Mouse (Mus musculus) common myeloid progenitor, adult 5-6 weeks (primary cell): ENCODE data around the gene Epn2. TPM values are rescaled to one million over a fixed set of nuclear protein-coding genes. Genes with fewer than 3 reads are reported as not detected.

ENCODE experiments used
- ATAC-seq: replicated peaks from 2 replicates; pipeline ENCODE4 v1.8.0; 2016; ENCODE audit warnings: low read depth, mild to moderate bottlenecking, moderate TSS enrichment, inconsistent platforms; ENCODE audit not compliant: poor library complexity, severe bottlenecking
- total RNA-seq: library from RNA; stranded (forward); fragments of 200-1000, 187-1606 nt; gene quantifications from 2 replicates; pipeline ENCODE4 v1.2.3, GENCODE M21; 2017

Gene Epn2
- total RNA-seq, 1 experiment from 2014 or later, result 2.1 TPM

DNA sequence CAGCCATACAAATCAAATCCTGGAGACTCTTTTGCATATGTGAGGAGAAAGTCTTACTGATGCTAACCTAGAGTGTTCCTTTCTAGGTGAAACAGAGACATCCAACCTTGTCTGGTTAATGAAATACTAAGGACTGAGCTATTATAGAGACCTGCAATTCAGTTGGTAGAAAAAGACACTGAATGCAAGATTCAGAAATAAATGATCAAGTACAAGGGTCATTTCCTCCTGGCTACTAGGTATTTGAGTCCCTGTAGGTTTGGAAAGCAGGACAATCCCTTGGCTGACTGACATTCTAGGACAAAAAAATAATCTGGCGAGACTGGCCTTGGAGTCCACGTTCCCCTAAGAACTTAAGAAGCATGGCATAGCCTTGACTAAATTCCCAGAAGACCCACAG, 33.9 kb downstream of the Epn2 start:
- ATAC-seq, result no peak

DNA sequence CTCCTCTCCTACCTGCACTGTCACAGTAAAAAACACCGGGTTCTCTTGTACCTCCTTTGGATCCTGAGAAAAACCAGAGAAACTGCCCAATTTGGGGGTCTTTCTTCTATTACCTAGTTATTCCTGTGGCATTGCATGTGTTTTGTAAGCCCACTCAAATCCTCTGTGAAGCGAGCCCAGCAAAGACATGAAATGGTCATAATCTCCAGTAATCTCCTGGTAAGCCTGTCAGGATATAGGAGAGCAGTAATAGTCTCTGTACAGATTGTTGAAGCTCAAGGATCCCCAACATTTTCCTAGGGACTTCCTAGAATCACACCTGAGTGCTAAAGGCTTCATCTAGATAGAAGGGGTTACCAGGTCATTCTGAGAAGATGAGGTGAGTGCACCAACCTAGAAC, 38.4 kb downstream of the Epn2 start:
- ATAC-seq, result no peak

DNA sequence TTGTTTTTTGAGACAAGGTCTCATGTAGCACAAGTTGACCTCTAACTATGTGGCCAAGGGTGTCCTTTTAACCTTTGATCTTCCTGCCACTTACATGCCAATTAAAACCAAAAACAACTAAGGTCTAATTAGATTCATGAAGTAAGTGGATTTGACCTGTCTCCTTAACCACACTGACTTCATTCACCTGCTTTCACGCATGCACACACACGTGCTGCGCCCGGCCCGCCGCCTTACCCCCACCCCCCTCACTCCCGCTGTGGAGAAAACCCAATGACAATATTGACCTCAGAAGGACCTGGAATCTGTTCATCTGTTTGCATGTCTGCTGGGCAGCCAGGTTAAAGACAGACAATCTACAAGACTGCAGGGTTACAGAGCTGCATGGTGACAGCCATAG, 38.8 kb downstream of the Epn2 start:
- ATAC-seq, result no peak

DNA sequence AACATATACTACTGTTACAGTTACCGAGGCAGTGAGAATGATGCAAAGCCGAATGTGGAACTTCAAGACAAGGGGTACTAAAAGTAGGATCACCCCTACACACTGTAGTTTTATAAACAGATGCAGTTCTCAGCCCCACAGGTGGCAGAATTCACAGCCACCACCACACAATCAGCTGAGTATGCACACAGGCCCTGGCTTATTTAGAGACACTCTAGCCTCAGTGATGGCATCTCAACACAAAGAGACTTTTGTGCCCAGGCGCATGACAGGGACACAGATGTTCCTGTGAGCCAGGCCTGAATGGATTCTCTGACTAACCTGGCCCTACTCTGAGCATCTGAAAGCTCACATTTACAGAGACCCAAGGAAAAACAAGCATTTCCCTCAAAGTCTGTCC, 42.1 kb downstream of the Epn2 start:
- no peak for ATAC-seq

DNA sequence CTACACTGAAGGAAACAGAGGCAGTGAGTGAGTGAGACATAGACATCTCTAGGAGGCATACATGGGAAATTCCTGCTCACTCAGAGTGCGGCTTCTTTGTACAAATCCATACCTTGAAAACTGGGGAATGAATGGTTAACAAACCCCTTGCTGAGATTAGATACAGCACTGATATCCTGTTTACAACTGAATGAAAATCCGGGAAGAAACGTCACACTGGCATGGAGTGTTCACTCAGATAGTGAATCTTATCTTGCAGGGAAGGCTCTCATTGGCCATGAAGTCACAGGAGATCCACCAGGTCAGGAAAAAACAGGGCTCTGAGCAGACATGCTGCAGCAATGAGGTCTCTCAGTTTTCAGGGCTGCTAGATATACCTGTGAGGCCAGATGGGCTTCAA, 42.5 kb downstream of the Epn2 start:
- no peak for ATAC-seq

DNA sequence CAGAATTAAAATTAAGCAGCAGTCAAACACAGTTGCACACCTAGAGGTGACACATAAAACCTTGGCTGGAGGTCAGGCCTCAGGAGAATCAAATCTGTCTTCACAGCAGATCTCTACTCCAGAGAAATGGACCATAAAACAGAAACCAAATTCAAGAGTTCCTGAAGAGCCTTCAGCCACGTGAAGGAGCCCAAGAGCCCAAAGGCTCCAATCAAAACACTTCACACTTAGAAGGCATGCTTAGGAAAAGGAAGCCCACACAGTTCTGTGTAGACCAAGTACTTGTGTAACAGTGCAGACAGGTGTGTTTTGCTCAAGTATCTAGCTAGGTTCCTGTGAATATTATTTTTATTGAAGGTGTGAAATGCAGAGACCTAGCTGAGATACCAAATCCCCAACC, 44.0 kb downstream of the Epn2 start:
- no peak for ATAC-seq

DNA sequence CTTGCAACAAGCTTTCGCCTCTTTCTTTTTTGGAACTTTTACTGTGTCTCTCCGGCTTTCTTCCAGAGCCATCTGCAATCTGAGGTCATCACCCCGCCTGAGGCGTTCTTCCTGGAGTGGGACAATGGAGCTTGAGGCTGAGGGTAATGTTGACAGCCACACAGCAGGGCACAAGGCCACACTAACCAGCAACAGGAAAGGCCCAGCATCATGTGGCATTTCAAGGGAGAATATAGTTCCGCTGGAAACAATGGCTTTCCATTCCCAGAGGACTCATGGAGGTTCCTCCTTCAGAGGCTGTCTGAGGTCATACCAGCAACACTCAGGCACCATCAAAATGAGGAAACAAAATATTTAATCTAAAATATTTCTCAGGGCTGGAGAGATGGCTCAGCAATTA, 45.9 kb downstream of the Epn2 start:
- no peak for ATAC-seq

DNA sequence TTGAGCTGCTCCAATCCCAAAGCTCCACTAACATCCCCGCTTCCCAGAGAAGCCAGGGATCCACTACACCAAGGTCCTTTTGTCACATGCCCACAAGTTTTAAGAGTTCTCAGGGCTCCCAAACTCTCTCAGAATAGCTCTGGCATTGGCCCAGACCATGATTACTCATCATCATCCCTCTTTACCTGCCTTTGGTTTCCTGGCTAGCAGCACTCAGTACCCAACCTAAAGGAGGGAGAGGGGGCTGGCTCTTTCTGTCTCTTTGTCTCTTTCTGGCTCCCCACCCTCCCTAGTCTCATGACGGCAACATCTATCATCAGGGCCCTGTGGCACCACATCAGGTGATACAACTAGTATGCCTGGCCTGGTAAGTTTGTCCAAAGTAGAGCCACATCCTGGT, 46.7 kb downstream of the Epn2 start:
- ATAC-seq, result no peak

DNA sequence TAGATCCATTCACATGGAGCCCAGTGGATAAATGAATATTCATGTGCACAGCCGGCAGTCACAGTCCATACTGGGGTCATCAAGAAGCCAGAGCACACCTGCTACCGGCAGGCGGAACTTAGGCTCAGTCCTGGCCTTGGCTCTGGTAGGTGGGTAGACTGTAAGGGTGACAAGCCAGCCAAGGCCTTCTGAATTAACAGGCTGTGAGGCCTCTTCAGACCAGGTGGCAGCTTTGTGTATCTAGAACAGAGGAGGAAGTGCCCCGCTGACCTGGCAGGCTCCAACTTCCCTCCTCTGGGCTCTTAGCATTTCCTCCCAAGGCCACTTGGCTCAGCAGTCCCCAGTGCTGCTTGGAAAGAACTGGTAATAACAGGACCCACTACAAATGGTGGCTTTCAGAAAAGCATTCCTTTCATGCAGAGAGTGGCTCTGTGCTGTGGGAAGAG, 50.2 kb downstream of the Epn2 start:
- peak; percentile 56; the same call in 1 of the 2 replicates for ATAC-seq

DNA sequence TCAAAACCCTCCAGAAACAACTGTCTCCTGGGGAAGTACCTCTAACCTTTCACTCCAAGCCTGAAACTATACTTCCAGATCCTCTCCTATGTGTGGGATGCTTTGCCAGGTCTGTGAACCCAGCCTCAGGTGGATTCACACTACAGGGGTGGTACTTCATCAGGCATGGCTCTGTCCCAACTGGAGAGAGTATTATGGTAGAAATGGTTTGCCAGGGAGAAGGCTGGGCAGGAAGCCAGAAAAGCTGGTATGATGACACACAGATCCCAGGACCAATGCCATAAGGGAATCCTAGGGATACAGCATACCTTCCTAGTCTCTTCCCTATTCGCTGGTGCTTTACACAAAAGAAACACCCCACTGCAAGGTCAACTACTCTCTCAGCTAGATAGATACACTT, 52.6 kb downstream of the Epn2 start:
- no peak for ATAC-seq

DNA sequence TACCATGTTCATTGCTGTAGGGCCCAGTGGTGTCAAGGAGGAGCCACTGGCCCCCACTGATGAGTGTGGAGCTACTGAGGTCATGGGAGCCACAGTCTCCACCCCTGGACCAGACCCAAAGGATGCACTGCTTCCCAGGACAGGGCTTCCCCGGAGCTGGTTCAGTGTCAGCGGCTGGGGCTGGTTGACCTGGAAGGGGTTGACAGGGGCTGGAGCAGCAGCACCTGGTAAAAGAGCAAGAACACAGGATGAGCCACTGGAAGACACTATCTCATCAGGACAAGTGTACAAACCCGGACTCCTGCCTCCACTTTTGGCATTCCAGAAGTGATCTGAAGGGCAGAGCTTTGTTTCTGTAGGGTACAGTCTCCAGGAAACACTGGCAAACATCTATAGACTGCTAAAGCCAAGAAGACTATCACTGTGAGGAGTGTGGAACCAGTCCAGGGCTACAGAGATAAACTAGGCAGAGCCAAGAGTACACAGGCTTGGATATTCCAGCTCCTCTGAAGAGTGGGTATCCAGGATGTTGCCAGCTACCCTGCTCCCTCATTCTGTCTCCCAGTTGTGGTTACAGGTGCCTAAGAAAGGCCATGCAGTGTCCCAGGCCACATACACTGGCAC, 59.9 kb downstream of the Epn2 start:
- no peak for ATAC-seq

DNA sequence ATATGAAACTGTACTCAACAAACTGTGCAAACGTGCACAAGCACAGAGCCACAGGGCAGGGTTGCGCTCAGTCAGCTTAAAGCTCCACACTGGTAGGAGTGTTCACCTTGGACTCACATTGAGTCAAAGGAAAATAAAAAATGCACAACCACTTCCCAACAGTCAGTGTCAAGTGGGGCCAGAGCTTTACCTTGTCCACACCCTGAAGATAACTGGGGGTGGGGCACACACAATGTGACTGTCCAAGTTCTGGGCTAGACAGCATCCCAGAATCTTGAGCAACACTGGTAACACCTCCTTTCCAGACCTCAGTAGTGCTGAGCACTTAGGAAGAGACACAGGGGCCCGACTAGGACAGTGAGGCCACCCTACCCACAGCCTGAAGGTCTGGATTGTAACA, 60.6 kb downstream of the Epn2 start:
- no peak for ATAC-seq

DNA sequence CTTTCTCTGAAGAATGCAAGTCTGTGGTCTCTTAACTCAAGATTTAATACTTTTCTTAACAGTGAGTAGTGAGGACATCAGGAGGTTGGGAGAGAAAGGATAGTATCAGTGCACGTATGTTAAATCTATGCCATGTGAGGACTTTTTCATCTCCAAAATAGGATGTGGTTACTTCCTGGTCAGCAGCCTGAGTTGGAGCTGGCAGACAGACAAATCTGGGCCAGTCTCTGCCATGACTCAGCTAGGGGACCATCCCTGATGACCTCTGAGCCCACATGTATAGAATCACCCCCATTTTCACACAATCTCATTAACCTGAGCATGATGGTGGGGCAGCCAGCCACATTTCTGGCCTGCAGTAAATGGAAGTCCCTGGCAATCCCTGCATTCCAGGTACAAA, 61.5 kb downstream of the Epn2 start:
- no peak for ATAC-seq

DNA sequence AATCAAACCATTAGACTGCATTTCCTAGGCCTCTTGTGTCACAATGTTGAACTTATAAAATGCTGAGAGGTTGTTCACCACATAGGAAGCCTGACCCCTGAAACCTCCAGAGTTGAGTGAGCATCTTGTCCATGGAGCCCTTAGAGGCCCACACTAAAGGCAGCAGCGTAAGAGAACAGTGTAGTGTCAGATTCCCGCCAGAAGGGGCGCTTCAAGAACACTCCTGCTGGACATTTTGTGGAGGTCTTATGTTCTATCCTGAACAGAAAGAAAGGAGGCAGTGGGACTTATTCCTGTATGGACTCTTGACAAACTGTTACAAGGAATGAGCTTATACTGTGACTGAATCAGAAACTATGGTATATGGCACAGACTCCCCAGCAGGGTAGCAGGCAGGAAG, 64.5 kb downstream of the Epn2 start:
- ATAC-seq, result peak; percentile 42; the same call in 1 of the 2 replicates

DNA sequence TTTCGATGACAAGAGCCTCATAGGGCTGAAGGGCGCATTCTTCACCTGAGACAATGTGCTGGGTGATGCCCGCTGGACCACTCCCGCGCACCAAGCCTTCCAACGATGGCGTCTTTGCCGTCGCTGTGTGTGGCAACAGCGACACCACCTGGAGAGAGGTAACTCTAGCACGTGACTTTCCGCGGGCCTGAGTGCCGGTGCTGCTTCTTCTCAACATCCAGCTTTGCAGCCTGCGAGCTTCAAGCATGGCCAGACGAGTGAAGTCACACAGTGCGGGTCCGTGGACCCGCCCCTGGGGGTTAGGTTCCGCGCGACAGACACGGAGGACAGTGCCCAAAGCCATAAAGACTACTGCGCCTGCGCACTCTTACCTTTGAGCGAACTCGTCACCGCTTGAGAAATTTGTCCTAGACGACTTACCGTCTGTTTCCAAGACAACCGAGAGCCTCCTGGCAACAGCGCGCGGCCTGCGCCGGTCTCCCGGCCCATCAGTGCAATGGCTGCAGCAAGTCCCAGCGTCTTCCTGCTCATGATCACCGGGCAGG, 74.7 kb downstream of the Epn2 start, which contains the start of gene B9d1:
TSS of gene B9d1 (plus strand) at position 432 of the 545 bp plus-strand sequence.
- peak; percentile 88 for ATAC-seq

DNA sequence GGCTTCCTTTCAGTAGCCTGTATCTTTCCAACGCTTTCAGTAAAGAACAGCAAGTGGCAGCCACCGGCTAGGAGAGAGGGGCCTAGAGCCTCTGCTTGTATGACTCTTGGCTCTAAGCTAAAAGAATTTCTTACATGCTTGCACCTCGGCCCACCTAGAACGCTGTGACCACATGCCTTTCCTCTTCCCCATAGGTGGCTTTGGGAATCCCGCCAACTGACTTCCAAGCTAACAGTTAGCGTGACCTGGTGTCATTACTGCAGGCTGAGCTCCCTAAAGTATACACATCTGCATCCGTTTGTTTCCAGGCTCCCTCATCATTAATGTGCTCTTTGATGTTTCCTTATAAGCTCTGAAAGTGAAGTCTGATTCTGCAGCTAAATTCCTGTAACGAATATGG, 75.6 kb downstream of the Epn2 start:
- ATAC-seq, result no peak

DNA sequence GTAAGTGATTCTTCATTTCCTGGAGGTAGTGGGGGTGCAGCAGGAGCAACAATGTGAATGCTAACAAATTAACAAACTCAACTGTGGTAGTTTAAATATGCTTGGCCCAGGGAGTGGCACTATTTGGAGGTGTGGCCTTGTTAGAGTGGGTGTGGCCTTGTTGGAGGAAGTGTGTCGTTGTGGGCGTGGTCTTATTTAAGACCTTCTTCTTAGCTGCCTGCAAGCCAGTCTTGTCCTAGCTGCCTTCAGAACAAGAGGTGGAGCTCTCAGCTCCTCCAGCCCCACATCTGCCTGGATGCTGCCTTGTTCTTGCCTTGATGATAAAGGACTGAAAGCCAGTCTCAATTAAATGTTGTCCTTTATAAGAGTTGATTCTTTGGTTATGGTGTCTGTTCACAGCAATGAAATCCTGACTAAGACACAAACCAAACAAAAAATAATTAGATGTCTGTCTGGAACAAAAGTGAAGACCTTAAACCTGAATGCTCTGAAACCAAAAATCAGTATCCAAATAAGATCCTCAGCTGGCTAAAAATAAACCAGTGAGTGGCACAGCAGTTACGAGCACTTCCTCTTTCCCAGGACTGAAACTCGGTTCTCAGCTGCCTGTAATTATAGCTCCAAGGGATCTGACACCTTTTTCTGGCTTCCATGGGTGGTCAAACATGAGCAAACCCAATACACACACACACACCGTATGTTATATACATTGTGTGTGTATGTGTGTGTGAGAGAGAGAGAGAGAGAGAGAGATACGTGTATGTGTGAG, 80.6 kb downstream of the Epn2 start:
- ATAC-seq, result peak; percentile 31

DNA sequence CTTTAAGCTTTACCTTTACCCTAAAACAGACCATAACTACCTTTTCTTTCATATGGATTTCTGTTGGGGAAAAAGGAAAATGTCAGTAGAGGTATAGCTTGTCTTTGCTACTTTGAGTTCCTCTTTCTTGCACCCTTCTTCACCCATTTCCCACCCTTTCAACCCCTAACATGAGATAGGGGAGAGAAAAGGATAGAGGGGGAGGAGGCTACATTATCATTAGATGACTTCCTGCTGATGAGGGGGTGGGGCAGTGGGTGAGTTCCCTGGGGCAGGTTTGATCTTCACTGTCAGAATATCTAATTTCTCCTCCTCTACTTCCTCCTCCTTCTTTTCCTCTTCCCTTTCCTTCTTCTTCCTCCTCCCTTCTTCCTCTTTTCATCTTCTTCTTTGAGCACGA, 82.0 kb downstream of the Epn2 start:
- ATAC-seq, result no peak

DNA sequence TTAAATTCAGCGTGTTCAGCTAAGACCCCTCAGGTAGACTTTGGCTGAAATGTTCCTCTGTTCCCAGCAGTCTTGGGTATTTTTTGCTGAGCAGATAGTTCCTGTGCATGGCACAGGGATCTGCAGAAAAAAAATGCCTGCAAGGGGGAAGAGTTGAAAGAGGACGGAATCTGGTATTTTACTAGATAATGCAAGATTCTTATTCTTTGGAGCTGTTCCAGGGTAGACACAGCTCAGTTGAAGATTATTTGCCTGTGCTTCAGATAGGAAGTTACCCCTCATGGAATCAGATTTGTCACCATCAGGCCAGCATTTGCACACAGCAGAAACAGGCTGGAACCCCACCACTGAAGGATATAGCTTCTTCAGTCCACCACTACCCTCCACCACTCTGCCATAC, 84.0 kb downstream of the Epn2 start:
- no peak for ATAC-seq

DNA sequence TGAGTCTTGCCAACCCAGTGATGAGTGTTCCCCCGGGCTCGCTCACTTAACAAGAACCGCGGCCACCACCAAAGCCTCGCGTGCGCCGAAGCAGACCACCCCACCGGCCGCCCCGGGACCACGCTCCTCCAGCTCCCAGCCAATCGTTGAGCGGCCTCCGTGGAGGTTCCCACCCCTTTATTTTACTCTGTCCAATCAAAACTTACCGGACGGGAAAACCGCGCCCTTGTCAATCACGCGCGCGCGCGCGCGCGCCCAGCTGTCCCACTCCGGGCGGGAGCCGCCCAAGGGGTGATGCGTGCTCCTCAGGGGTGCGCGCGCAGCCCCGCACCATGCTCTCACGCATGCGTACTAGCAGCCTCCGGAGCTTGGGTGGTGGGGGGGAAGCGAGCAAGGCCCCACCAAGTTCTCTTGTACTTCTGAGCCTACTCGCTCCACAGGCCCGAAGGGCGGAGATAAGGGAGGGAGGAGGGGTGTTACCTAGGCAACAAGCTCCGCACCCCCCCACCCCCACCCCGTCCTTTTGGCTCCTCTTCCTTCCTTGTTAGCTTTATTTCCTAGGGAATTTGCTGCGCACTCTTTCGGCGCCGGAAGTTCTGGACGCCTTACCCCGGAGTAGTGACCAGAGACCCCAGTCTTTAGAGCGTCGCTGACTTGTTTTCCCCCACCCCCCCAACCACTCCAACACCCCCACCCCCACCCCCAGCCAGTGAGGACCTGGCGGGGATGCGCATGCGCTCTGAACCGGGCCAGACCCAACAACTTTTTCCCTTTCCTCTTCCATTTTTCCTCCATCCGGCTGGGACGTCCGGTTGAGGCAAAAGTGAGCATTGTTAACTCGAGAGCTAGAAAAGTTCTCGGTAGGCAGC, 85.1 kb downstream of the Epn2 start, which contains the start of gene Mapk7:
TSS of gene Mapk7 (minus strand) at position 278 of the 869 bp plus-strand sequence.
- ATAC-seq, result peak; percentile 85
